Mouse (Mus musculus) midbrain, postnatal 0 days (tissue): Measurements from ENCODE around the gene Pmp22. TPM values are rescaled to one million over a fixed set of nuclear protein-coding genes. Genes with fewer than 3 reads are reported as not detected.

Source experiments
- ATAC-seq: fragments of 200-750 bp; cut with Nextera tagmentation; 2 replicates; pipeline ENCODE4 v1.8.0; 2017; ENCODE audit warnings: moderate number of reproducible peaks, mild to moderate bottlenecking, moderate TSS enrichment, moderate library complexity; ENCODE audit not compliant: low FRiP score
- DNase-seq: peaks from one replicate; pipeline ENCODE4 v3.0.0-alpha.2; 2015; ENCODE audit warnings: low spot score
- H3K27ac ChIP-seq: fragments of 300-500 bp; sonication (generic); 2 replicates; pipeline ENCODE4 v1.5.1; 2014; ENCODE audit warnings: low read depth, mild to moderate bottlenecking, low read length, mixed read lengths
- H3K27me3 ChIP-seq: fragments of 300-500 bp; sonication (generic); 2 replicates; pipeline ENCODE4 v1.6.1; 2014; ENCODE audit warnings: low read length, control low read depth, mixed read lengths; ENCODE audit not compliant: insufficient read depth
- H3K36me3 ChIP-seq: fragments of 300-500 bp; sonication (generic); 2 replicates; pipeline ENCODE4 v1.6.1; 2014; ENCODE audit warnings: low read length, control low read depth, mixed read lengths; ENCODE audit not compliant: insufficient read depth
- H3K4me1 ChIP-seq: fragments of 300-500 bp; sonication (generic); 2 replicates; pipeline ENCODE4 v1.6.1; 2014; ENCODE audit warnings: mild to moderate bottlenecking, control low read depth, antibody characterized with exemption, low read length, mixed read lengths; ENCODE audit not compliant: insufficient read depth
- H3K4me2 ChIP-seq: fragments of 300-500 bp; sonication (generic); 2 replicates; pipeline ENCODE4 v1.6.1; 2014; ENCODE audit warnings: low read depth, mild to moderate bottlenecking, low read length, mixed read lengths; ENCODE audit not compliant: poor library complexity, severe bottlenecking
- H3K4me3 ChIP-seq: fragments of 300-500 bp; sonication (generic); 2 replicates; pipeline ENCODE4 v1.5.1; 2014; ENCODE audit warnings: low read depth, mild to moderate bottlenecking, low read length, moderate library complexity
- H3K9ac ChIP-seq: fragments of 300-500 bp; sonication (generic); replicated peaks from 2 replicates; pipeline ENCODE4 v1.6.1; 2014; ENCODE audit warnings: mild to moderate bottlenecking, low read length, moderate library complexity, mixed read lengths; ENCODE audit not compliant: poor library complexity, severe bottlenecking
- H3K9me3 ChIP-seq: fragments of 300-500 bp; sonication (generic); 2 replicates; pipeline ENCODE4 v1.6.1; 2016; ENCODE audit warnings: low read length, control low read depth
- CTCF ChIP-seq: IDR thresholded peaks from 2 replicates; pipeline ENCODE4 v1.5.1; 2016; ENCODE audit warnings: antibody characterized with exemption, mild to moderate bottlenecking
- WGBS: fragments of 180-500 bp; shearing (Covaris S2); extraction: QIAGEN DNeasy Blood & Tissue Kit; methylation state at CpG from one replicate; pipeline ENCODE4 v1.1.7; 2014; 5-methylcytosine and 5-hydroxymethylcytosine counted together
- polyA plus RNA-seq: library from polyadenylated mRNA; unstranded; fragments of >200 nt; fragmentation: Nextera tagmentation; extraction: Ambion mirVana; gene quantifications from 2 replicates; pipeline ENCODE4 v1.2.1, GENCODE M21; 2015
- total RNA-seq: library from RNA; depleted of rRNA; stranded (reverse); fragments of >200 nt; gene quantifications from 2 replicates; pipeline ENCODE4 v1.2.3, GENCODE M21; 2014

Pmp22 gene
- total and polyA plus RNA-seq, 2 experiments from 2014 or later, result 29.8 to 39.1 TPM

DNA sequence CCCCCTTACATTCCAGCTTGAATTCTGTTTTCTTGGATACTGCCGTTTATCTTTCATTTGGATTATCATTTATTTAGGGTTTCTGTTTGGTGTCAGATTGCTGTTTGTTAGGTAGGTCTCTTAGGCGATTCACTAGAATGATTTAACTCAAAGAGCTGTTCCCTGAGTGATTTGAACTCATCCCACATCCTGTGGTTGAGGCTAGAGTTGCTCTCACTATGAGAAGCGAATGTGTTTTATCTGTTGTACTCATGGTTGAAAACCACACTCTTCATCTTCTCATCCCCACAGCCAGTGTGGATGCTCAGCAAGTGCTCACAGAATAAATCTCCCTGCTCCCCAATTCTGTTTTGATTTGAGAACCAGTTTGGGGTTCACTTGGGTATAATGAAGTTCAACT, 19.5 kb downstream of the Pmp22 start:
- ATAC-seq (no peak), DNase-seq (no peak)
- H3K4me3 ChIP-seq, result no peak overlapping the region
- 82% methylated on average over 3 of the region's 3 CpGs for WGBS
- H3K4me2 ChIP-seq, result no peak overlapping the region
- H3K9me3 ChIP-seq, result no peaks in the 10 kb centered on the region
- no peaks in the 10 kb centered on the region for H3K4me1 ChIP-seq
- H3K36me3 ChIP-seq, result no peaks in the 10 kb centered on the region
- H3K9ac ChIP-seq, result no peak overlapping the region
- H3K27ac ChIP-seq, result no peak overlapping the region
- no peaks in the 10 kb centered on the region for H3K27me3 ChIP-seq
- TF ChIP-seq CTCF, result no peak

GRCm38 (mm10) chr11:63151857-63152256, 23.1 kb downstream of the Pmp22 start:
- no peaks in the 10 kb centered on the region for H3K27me3 ChIP-seq
- no peak overlapping the region for H3K4me3 ChIP-seq
- TF ChIP-seq CTCF, result no peak
- no peak for ATAC-seq
- no peaks in the 10 kb centered on the region for H3K36me3 ChIP-seq
- H3K4me2 ChIP-seq, result no peak overlapping the region
- H3K9ac ChIP-seq, result no peak overlapping the region
- WGBS, result 84% methylated on average over 5 of the region's 5 CpGs
- no peak for DNase-seq
- H3K9me3 ChIP-seq, result no peaks in the 10 kb centered on the region
- H3K27ac ChIP-seq, result no peak overlapping the region
- H3K4me1 ChIP-seq, result no peaks in the 10 kb centered on the region

GRCm38 (mm10) chr11:63157117-63157516, 28.3 kb downstream of the Pmp22 start:
- no peak for TF ChIP-seq CTCF
- Histone ChIP-seq H3K36me3 (no peaks in the 10 kb centered on the region), H3K27ac (no peak overlapping the region), H3K4me3 (no peak overlapping the region), H3K4me1 (no peaks in the 10 kb centered on the region), H3K9me3 (no peaks in the 10 kb centered on the region), H3K4me2 (no peak overlapping the region), H3K27me3 (no peaks in the 10 kb centered on the region), H3K9ac (no peak overlapping the region)
- no peak for ATAC-seq
- DNase-seq, result no peak
- WGBS, result 68% methylated on average over 4 of the region's 4 CpGs

GRCm38 (mm10) chr11:63160926-63161325, 32.1 kb downstream of the Pmp22 start:
- no peaks in the 10 kb centered on the region for H3K9me3 ChIP-seq
- no peak overlapping the region for H3K9ac ChIP-seq
- no peak for ATAC-seq
- no peak overlapping the region for H3K27ac ChIP-seq
- H3K27me3 ChIP-seq, result no peaks in the 10 kb centered on the region
- no peaks in the 10 kb centered on the region for H3K36me3 ChIP-seq
- no peak overlapping the region for H3K4me3 ChIP-seq
- H3K4me1 ChIP-seq, result no peaks in the 10 kb centered on the region; the same call in 1 of the 2 replicates
- no peak for TF ChIP-seq CTCF
- DNase-seq, result no peak
- H3K4me2 ChIP-seq, result no peak overlapping the region

- no peak overlapping the region for H3K4me2 ChIP-seq
- WGBS, result 80% methylated on average over 2 of the region's 2 CpGs
- no peak overlapping the region for H3K9ac ChIP-seq
- H3K36me3 ChIP-seq, result no peaks in the 10 kb centered on the region
- no peaks in the 10 kb centered on the region for H3K27me3 ChIP-seq
- no peak for TF ChIP-seq CTCF
- no peaks in the 10 kb centered on the region; the same call in 1 of the 2 replicates for H3K4me1 ChIP-seq
- H3K27ac ChIP-seq, result no peak overlapping the region
- no peak overlapping the region for H3K4me3 ChIP-seq
- ATAC-seq (no peak), DNase-seq (peak; percentile 14)
- H3K9me3 ChIP-seq, result no peaks in the 10 kb centered on the region
These were observed 34.0 kb downstream of the Pmp22 start for GRCm38 (mm10) chr11:63162806-63163205.

DNA sequence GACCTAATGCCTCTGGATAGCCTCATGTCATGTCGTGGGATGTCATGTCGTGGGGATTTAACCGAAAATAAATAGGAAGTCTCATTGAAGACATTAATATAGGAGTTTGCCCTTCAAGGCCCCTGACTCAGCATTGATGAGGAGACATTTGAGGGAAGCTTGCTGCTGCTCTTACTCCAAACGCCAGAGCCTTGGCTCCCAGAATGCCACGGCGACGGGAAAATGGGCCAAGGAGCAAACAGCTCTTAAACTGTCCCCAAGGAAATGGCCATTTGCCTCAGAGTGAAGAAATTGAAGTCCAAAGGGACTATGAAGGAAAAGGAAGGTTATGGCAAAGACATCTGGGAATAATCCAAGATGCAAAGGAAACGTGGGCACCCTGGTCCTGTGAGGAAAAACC, 34.8 kb downstream of the Pmp22 start:
- no peak overlapping the region for H3K27ac ChIP-seq
- WGBS, result 82% methylated on average over 8 of the region's 8 CpGs
- TF ChIP-seq CTCF, result no peak
- no peaks in the 10 kb centered on the region; the same call in 1 of the 2 replicates for H3K4me1 ChIP-seq
- no peak overlapping the region for H3K4me2 ChIP-seq
- DNase-seq, result no peak
- no peak overlapping the region for H3K9ac ChIP-seq
- ATAC-seq, result no peak
- no peak overlapping the region for H3K4me3 ChIP-seq
- H3K9me3 ChIP-seq, result no peaks in the 10 kb centered on the region
- no peaks in the 10 kb centered on the region for H3K27me3 ChIP-seq
- H3K36me3 ChIP-seq, result no peaks in the 10 kb centered on the region
